Mouse (Mus musculus): ENCODE data around the gene Lmod3.

Gene Lmod3

GRCm38 (mm10) chr6:97252711-97253221, at the start of gene Lmod3:
TSS of gene Lmod3 (minus strand) at chr6:97252759.
- no peak for DNase-seq (ENCODE audit: low read depth)

- no peak for DNase-seq (ENCODE audit: low read depth)
These were observed 49.7 kb upstream of the Lmod3 start for GRCm38 (mm10) chr6:97302303-97302702.

- DNase-seq (ENCODE audit: low read depth), result no peak
These were observed 48.1 kb upstream of the Lmod3 start for GRCm38 (mm10) chr6:97300659-97301058.

- DNase-seq (ENCODE audit: low read depth), result no peak
These were observed 47.6 kb upstream of the Lmod3 start for GRCm38 (mm10) chr6:97300180-97300579.

GRCm38 (mm10) chr6:97297151-97297550, 44.6 kb upstream of the Lmod3 start:
- no peak for DNase-seq (ENCODE audit: low read depth)

GRCm38 (mm10) chr6:97295866-97296527, 43.4 kb upstream of the Lmod3 start:
- no peak for DNase-seq (ENCODE audit: low read depth)

GRCm38 (mm10) chr6:97295416-97295815, 42.9 kb upstream of the Lmod3 start:
- no peak for DNase-seq (ENCODE audit: low read depth)

GRCm38 (mm10) chr6:97293667-97294569, 41.4 kb upstream of the Lmod3 start:
- peak; percentile 73 for DNase-seq (ENCODE audit: low read depth)

- no peak for DNase-seq (ENCODE audit: low read depth)
These were observed 40.3 kb upstream of the Lmod3 start for GRCm38 (mm10) chr6:97292894-97293293.

GRCm38 (mm10) chr6:97292096-97292495, 39.5 kb upstream of the Lmod3 start:
- no peak for DNase-seq (ENCODE audit: low read depth)

- no peak for DNase-seq (ENCODE audit: low read depth)
These were observed 38.8 kb upstream of the Lmod3 start for GRCm38 (mm10) chr6:97291159-97291908.

GRCm38 (mm10) chr6:97290687-97291086, 38.1 kb upstream of the Lmod3 start:
- DNase-seq (ENCODE audit: low read depth), result no peak

GRCm38 (mm10) chr6:97289838-97290237, 37.3 kb upstream of the Lmod3 start:
- DNase-seq (ENCODE audit: low read depth), result no peak

GRCm38 (mm10) chr6:97289316-97289820, 36.8 kb upstream of the Lmod3 start:
- no peak for DNase-seq (ENCODE audit: low read depth)

GRCm38 (mm10) chr6:97288047-97288855, 35.7 kb upstream of the Lmod3 start:
- DNase-seq (ENCODE audit: low read depth), result no peak

- DNase-seq (ENCODE audit: low read depth), result no peak
These were observed 33.8 kb upstream of the Lmod3 start for GRCm38 (mm10) chr6:97286332-97286731.

GRCm38 (mm10) chr6:97283676-97284075, 31.1 kb upstream of the Lmod3 start:
- peak; percentile 25 for DNase-seq (ENCODE audit: low read depth)

GRCm38 (mm10) chr6:97278878-97279277, 26.3 kb upstream of the Lmod3 start:
- no peak for DNase-seq (ENCODE audit: low read depth)

GRCm38 (mm10) chr6:97278014-97278787, 25.6 kb upstream of the Lmod3 start:
- peak; percentile 77 for DNase-seq (ENCODE audit: low read depth)

GRCm38 (mm10) chr6:97276890-97277497, 24.4 kb upstream of the Lmod3 start:
- peak; percentile 52 for DNase-seq (ENCODE audit: low read depth)

All from naive thymus-derived CD4-positive, alpha-beta T cell, adult 2 months (primary cell).